Mouse (Mus musculus) spleen, adult 2 months (tissue): ENCODE data around the gene Kctd18.
"Not testable (repeated sequence)": the region's sequence is repeated elsewhere in the genome, so short reads cannot be mapped to it uniquely, and the experiment has no call there.

ENCODE experiments used
- CTCF ChIP-seq: fragments of 200-500 bp; IDR thresholded peaks from 2 replicates; pipeline ENCODE4 v1.5.1; 2011; ENCODE audit warnings: mild to moderate bottlenecking, inconsistent platforms; ENCODE audit not compliant: insufficient read depth, insufficient read length, insufficient replicate concordance; ENCODE audit errors: extremely low read depth
- POLR2A ChIP-seq: fragments of 200-500 bp; IDR thresholded peaks from 2 replicates; pipeline ENCODE4 v1.6.1; 2011; ENCODE audit warnings: low read depth, low read length, inconsistent platforms

DNA sequence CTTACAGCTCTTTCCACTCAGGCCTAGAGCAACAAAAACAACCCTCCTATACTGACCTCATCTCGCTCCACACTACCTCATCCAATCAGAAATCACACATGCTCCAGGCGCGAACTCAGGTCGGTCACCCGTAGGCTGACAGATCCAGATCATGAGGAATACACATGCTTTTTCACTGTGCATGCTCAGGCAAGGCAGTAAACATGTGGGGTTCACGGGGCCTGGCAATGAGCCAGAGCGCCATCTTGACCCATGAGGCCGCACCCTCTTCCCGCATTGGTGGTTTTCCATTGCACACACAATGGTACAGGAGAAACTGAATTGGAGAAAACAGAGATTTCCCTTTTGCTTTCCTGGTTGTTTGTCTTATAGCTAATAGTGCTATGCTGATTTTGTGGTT is 18.6 kb upstream of the Kctd18 start:
- not testable (repeated sequence) for TF ChIP-seq POLR2A, CTCF
